Mouse (Mus musculus) small intestine, adult 2 months (tissue): ENCODE measurements around the gene Mthfr.

ENCODE experiments used
- CTCF ChIP-seq: fragments of 200-500 bp; IDR thresholded peaks from 2 replicates; pipeline ENCODE4 v1.5.1; 2012; ENCODE audit warnings: low read depth, mild to moderate bottlenecking, control low read depth, inconsistent platforms, low read length, moderate library complexity, mixed read lengths; ENCODE audit not compliant: insufficient replicate concordance, insufficient read length; ENCODE audit errors: extremely low read depth
- POLR2A ChIP-seq: fragments of 200-500 bp; IDR thresholded peaks from 2 replicates; pipeline ENCODE4 v1.6.1; 2012; ENCODE audit warnings: low read depth, mild to moderate bottlenecking, control low read depth, inconsistent platforms, low read length, moderate library complexity

DNA sequence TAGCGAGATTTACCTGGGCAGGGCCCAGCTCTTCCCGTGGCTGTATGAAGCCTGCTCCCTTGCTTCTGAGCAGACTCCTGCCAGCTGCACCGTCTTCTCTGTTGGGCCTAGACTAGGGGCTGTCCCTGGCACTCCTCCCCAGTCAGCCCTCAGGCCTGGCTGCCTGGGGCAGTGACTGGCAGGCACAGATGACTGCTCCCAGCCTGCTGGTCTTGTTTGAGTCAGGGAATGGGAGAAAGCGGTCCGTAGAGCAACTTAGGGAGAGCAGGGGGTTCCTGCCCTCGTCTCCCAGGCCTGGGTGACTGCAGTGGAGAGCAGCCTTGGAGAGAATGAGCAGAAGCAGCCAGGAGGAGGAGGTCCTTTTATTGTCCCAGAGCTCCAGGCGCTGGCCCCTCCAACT lies 17.4 kb downstream of the Mthfr start:
- no peak for TF ChIP-seq CTCF
- no peak for TF ChIP-seq POLR2A
